Comparison of ENCODE assay signal across 21 mouse cellular contexts in the genomic region with DNA sequence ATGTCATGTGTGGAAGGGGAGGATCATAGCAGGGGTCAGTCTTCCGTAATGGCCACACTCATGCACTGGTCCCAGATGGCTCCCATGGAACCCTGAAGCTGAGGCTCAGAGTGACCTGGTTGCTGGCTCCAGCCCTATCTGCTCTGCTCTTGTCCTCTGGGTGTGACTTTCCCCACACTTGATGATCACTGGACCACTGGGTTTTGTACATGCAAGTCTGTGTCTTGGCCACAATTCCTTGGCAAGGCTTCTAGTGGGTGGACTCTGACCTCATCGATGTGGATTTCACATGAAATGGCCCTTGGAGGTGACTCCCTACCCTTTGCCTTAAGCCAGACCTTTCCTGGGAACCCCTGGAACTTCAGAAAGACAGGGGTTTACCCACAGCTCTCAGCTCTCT. TPM values are rescaled to one million over a fixed set of nuclear protein-coding genes. Genes with fewer than 3 reads are reported as not detected.
DNase-seq lines count a peak whose midpoint lies in the region; ATAC-seq lines count a peak whose summit lies in the region.
"Had no signal": no experiment of that assay in that cellular context is flagged by ENCODE, and none has a peak within 500 bp of the region (broad histone marks: within the 10 kb centered on the region; RNA-seq: fewer than 3 reads in every experiment).

No protein-coding gene starts in this region.

- no peaks in the 10 kb centered on the region for H3K4me1 ChIP-seq in kidney, embryonic 14.5 days (ENCODE audit: control insufficient read depth, insufficient read depth, low read length)
- H3K4me1 ChIP-seq in forebrain, embryonic 16.5 days (replicated peaks; ENCODE audit: control insufficient read depth, insufficient read depth, low read length): no peaks in the 10 kb centered on the region

- no peak for ATAC-seq in kidney, embryonic 14.5 days (ENCODE audit: low FRiP score, low TSS enrichment)
- ATAC-seq in forebrain, embryonic 16.5 days: no peak
- ATAC-seq: forebrain, embryonic 15.5 days; hindbrain, postnatal 0 days; liver, postnatal 0 days; midbrain, embryonic 16.5 days had no signal

- intact Hi-C loops in heart, postnatal 25 days (cut with DNase I): no loop called here

- no peak overlapping the region for H3K4me2 ChIP-seq in kidney, embryonic 14.5 days (replicated peaks; ENCODE audit: low read depth, low read length)
- no peak overlapping the region for H3K4me2 ChIP-seq in forebrain, embryonic 16.5 days (ENCODE audit: low read length)
- H3K4me2 ChIP-seq: forebrain, embryonic 15.5 days had no signal

- H3K36me3 ChIP-seq in kidney, embryonic 14.5 days (ENCODE audit: control insufficient read depth, insufficient read depth, low read length): no peaks in the 10 kb centered on the region
- H3K36me3 ChIP-seq in forebrain, embryonic 16.5 days (ENCODE audit: control insufficient read depth, insufficient read depth): no peaks in the 10 kb centered on the region
- H3K36me3 ChIP-seq: forebrain, embryonic 15.5 days had no signal

- DNase-seq in kidney, adult 8-10 months: peak; percentile 37 to 53
- DNase-seq in urinary bladder, postnatal 14 days (ENCODE audit: low spot score): peak; percentile 35
- DNase-seq in urinary bladder, postnatal 4 days (ENCODE audit: low spot score in 2 of 2): no peak
- peak; percentile 53 for DNase-seq in heart, postnatal 25 days (ENCODE audit: low spot score)
- no peak for DNase-seq in thymus, postnatal 0 days (ENCODE audit: low spot score)
- DNase-seq: adrenal gland, postnatal 36 days; cerebellum, adult 2 months; kidney, postnatal 10 days; layer of hippocampus, adult 9-11 months; liver, postnatal 0 days; retina, postnatal 1 day; thymus, adult 18-20 months had no signal

- no peak overlapping the region for H3K27ac ChIP-seq in kidney, embryonic 14.5 days (ENCODE audit: low read depth, low read length)
- no peak overlapping the region for H3K27ac ChIP-seq in forebrain, embryonic 16.5 days (ENCODE audit: low read length)
- H3K27ac ChIP-seq: forebrain, embryonic 15.5 days; hindbrain, postnatal 0 days had no signal

- H3K9ac ChIP-seq in kidney, embryonic 14.5 days (ENCODE audit: low read depth, low read length): no peak overlapping the region
- no peak overlapping the region for H3K9ac ChIP-seq in forebrain, embryonic 16.5 days (replicated peaks; ENCODE audit: low read depth, low read length)
- H3K9ac ChIP-seq: forebrain, embryonic 15.5 days; liver, postnatal 0 days had no signal

- WGBS in kidney, embryonic 14.5 days: 87% methylated on average over 2 of the region's 2 CpGs
- WGBS in forebrain, embryonic 16.5 days: 97% methylated on average over 2 of the region's 2 CpGs

- no peaks in the 10 kb centered on the region for H3K9me3 ChIP-seq in kidney, embryonic 14.5 days (ENCODE audit: control insufficient read depth, low read length)
- H3K9me3 ChIP-seq in forebrain, embryonic 16.5 days (ENCODE audit: control insufficient read depth, low read length): no peaks in the 10 kb centered on the region
- H3K9me3 ChIP-seq: forebrain, embryonic 15.5 days had no signal

- H3K4me3 ChIP-seq in kidney, embryonic 14.5 days (ENCODE audit: low read length): no peak overlapping the region
- no peak overlapping the region for H3K4me3 ChIP-seq in forebrain, embryonic 16.5 days (replicated peaks; ENCODE audit: low read length)
- H3K4me3 ChIP-seq: forebrain, embryonic 15.5 days had no signal

- H3K27me3 ChIP-seq in kidney, embryonic 14.5 days (ENCODE audit: control insufficient read depth, insufficient read depth, low read length): no peaks in the 10 kb centered on the region
- no peaks in the 10 kb centered on the region for H3K27me3 ChIP-seq in forebrain, embryonic 16.5 days (replicated peaks; ENCODE audit: control insufficient read depth, insufficient read depth, low read length)
- H3K27me3 ChIP-seq: forebrain, embryonic 15.5 days had no signal

RNA-seq across cellular contexts. Expression of a gene that starts 2.4 kb away (rescaled TPM):
- polyA plus RNA-seq in kidney, embryonic 14.5 days (2014; fragmentation: Nextera tagmentation; extraction: Ambion mirVana): not detected in 2 replicates
- 10 to 100 TPM; 63.0 to 63.6 TPM for total RNA-seq in heart, postnatal 25 days (2021)
- polyA plus RNA-seq in forebrain, embryonic 16.5 days (2015; fragmentation: Nextera tagmentation; extraction: Ambion mirVana): 0.35 and 0.76 TPM in 2 replicates
- polyA plus RNA-seq in thymus, postnatal 0 days (2015; fragmentation: Nextera tagmentation; extraction: Ambion mirVana): 2.8 and 4.2 TPM in 2 replicates
- total RNA-seq: common myeloid progenitor, adult 5-6 weeks; ES-E14; megakaryocyte-erythroid progenitor cell, adult 5-6 weeks had no signal
- polyA plus RNA-seq: embryonic facial prominence, embryonic 11.5 days; liver, postnatal 0 days had no signal

RNA-seq across cellular contexts. Expression of a gene that starts 40.1 kb away (rescaled TPM):
- polyA plus RNA-seq in kidney, embryonic 14.5 days (2014; fragmentation: Nextera tagmentation; extraction: Ambion mirVana): 133 and 156 TPM in 2 replicates
- total RNA-seq in heart, postnatal 25 days (2021): 10 to 100 TPM; 28.0 to 30.2 TPM
- polyA plus RNA-seq in forebrain, embryonic 16.5 days (2015; fragmentation: Nextera tagmentation; extraction: Ambion mirVana): 95.7 and 97.8 TPM in 2 replicates
- 112 and 121 TPM in 2 replicates for polyA plus RNA-seq in thymus, postnatal 0 days (2015; fragmentation: Nextera tagmentation; extraction: Ambion mirVana)

RNA-seq across cellular contexts. Expression of a gene that starts 40.1 kb away (rescaled TPM):
- 46.9 and 59.6 TPM in 2 replicates for polyA plus RNA-seq in kidney, embryonic 14.5 days (2014; fragmentation: Nextera tagmentation; extraction: Ambion mirVana)
- 10 to 100 TPM; 42.8 TPM for total RNA-seq in heart, postnatal 25 days (2021)
- 82.1 and 90.0 TPM in 2 replicates for polyA plus RNA-seq in forebrain, embryonic 16.5 days (2015; fragmentation: Nextera tagmentation; extraction: Ambion mirVana)
- 48.6 and 49.2 TPM in 2 replicates for polyA plus RNA-seq in thymus, postnatal 0 days (2015; fragmentation: Nextera tagmentation; extraction: Ambion mirVana)

Comparison
In these comparisons a context has a peak if more than half of its experiments do, and no peak if none do; other contexts are left out.
1. DNase-seq: peak in kidney, adult 8-10 months (2 of 2), urinary bladder, postnatal 14 days (single experiment) and heart, postnatal 25 days (single experiment); none in urinary bladder, postnatal 4 days (0 of 2) and thymus, postnatal 0 days (single experiment).